Mouse (Mus musculus) liver, embryonic 14.5 days (tissue): ENCODE results near the gene Dmd.

Experiments
- CTCF ChIP-seq: IDR thresholded peaks from 2 replicates; pipeline ENCODE4 v1.5.1; 2016; ENCODE audit warnings: antibody characterized with exemption, low read depth, control low read depth
- EP300 ChIP-seq: IDR thresholded peaks from 2 replicates; pipeline ENCODE4 v1.6.1; 2016; ENCODE audit warnings: antibody characterized with exemption, low read depth

- TF ChIP-seq CTCF (no peak), EP300 (no peak)
These were observed 2245.2 kb downstream of the Dmd start for GRCm38 (mm10) chrX:85193856-85194255.
